Mouse (Mus musculus) fat pad, adult 2 months (tissue): ENCODE results near the gene AI661453.
"Not testable (repeated sequence)": the region's sequence is repeated elsewhere in the genome, so short reads cannot be mapped to it uniquely, and the experiment has no call there.

ENCODE experiments used
- DNase-seq: peaks from one replicate; pipeline ENCODE4 v3.0.0-alpha.2; 2011; ENCODE audit warnings: low read depth, low spot score; ENCODE audit errors: extremely low read depth

AI661453 gene

DNA sequence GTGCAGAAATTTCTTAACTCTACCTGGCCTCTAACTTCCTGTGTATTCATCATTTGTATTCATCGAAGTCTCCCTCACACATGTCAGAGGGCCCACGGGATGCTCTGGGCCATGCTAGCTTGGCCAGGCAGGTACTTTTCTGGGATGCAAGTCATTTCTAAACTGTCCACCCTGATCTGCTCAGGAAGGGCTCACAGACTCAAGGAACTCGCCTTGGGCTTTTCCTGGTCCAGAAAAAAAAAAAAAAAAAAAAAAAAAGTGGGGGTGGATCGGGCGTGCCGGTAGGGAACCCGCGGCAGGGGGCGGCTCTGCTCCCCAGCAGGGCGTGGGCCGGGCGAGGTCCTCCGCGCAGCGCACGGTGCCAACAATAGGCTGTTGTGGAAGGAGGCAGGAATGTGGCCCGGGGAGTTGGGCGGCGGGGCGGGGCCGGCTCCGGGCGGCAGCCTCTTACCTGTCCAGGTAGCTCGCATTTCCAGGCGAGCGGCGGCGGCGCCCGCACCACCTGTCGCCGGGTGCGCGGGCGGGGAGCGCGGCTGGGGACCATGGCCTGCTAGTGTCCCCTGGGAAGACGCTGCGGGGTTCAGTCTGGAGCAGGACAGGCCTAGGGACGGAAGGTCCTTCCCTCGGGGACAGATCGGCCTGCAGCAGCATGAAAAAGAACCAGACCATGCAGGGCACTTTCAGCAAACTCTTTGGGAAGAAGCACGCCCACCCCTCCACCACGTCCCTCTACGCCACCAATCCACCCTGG, at the start of gene AI661453:
Gene AI661453 (plus strand): TSS at position 460 of the 751 bp plus-strand sequence.
- DNase-seq, result no peak

GRCm38 (mm10) chr17:47386649-47387048, 49.8 kb upstream of the AI661453 start:
- DNase-seq, result no peak

DNA sequence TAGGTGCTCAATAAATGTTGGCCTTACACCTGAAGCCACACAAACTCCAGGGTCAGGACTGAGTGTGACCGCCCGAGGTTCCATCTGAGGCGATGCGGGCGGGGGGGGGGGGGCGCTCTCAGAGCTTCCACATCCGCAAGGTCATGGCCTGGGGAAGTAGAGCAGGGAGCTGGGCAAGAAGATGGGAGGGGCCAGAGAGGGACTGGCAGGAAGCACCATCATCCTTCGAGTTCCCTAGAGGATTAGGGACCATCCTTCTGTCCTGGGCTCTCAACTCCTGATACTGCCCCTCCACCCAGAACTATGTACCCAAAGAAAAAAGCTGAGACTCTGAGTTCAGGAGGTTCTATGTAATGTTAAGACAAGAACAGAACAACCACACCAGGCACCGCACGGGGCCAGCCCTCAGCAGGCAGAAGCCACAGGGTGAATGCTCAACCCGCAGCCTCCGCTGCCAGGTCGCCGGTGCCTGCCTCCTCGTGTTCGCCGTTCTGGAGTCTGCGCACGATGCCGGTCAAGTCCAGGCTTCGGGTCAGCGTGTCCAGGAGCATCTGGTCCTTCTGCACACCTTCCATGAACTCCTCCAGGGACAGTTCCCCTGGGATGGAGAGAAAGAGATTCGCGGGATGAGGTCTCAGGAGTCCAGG, 42.1 kb upstream of the AI661453 start:
- DNase-seq, result no peak

GRCm38 (mm10) chr17:47395376-47395913, 41.0 kb upstream of the AI661453 start:
- DNase-seq, result no peak

GRCm38 (mm10) chr17:47399091-47399490, 37.3 kb upstream of the AI661453 start:
- DNase-seq, result no peak

- DNase-seq, result no peak
Measured at GRCm38 (mm10) chr17:47400451-47400850, 36.0 kb upstream of the AI661453 start, which contains the start of gene Guca1a. Guca1a (minus strand) TSS chr17:47400584.

GRCm38 (mm10) chr17:47407717-47408557, 28.5 kb upstream of the AI661453 start:
- DNase-seq, result no peak

DNA sequence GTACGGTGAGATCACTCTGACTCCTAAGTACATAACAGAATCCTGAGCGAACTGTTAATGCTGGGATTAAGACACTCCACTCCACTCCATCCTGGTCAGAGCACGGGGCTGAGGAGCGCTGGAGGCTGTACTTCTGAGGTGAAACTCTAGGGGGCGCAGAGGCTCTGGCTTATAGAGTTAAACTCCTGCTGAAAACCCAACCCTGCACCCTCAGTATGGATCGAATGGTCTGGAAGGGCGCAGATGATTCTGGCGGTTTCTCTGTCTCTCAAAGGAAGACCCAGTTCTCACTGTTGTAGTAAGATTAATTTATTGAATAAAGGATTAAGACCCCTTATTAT, 27.9 kb upstream of the AI661453 start:
- DNase-seq, result no peak

- not testable (repeated sequence) for DNase-seq
Measured at GRCm38 (mm10) chr17:47409897-47410861, 26.2 kb upstream of the AI661453 start.

DNA sequence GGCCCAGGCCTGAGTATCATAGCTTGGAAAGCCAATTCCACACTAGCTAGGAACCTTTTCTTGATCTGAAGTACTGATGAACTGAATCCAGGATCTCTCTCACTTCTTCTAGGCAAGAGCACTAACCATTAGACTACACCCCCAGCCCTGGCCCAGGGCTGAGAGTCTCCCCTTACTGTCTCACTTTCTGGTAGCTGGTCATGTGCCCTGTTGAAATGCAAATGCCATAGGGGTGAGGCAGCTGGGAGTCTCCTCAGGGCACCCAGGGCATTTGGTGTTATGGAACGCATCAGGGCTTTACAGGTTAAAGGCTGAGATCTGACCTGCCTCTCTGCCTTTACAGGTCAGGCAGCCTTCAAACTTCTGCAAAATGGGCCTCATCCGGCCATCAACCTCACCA, 16.2 kb upstream of the AI661453 start:
- no peak for DNase-seq

DNA sequence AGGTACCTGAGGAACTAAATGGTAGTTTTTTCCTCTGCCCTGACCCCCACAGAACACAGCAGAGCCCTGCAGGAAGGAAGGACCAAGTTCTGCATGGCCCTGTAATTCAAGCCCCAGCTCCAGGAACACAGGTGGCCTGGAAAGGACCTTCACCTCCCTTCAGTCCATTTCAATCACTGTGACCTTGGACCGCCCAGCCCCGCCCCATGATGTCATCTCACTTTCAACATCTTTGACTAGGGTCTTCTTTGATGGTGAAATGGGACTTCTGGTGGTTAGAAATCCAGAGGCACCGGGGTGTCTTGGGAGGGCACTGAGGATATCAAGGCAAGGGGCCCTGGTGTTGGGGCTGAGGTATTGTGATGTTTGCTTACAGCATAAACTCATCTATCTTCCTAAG, 14.8 kb upstream of the AI661453 start:
- DNase-seq, result no peak

- not testable (repeated sequence) for DNase-seq
Measured at GRCm38 (mm10) chr17:47422616-47423015, 13.8 kb upstream of the AI661453 start.

DNA sequence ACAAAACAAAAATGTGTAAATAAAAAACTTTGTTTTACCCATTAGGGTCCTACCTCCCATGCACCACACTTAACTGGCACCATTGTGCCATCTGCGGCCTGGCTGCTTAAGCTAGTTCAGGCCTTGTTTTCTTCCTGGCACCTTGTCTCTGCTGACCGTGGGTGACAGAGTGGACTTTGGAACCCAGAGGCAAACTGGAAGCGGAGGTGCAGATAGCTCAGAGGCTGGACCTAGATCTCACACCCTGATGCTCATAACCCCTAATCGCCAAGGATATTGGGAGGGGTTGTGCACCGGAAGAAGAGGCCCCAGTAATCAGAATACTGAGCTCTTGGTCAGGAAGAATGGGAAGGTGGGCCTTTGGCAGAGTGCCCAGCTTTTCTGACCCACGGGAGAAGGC, 12.2 kb upstream of the AI661453 start:
- no peak for DNase-seq

DNA sequence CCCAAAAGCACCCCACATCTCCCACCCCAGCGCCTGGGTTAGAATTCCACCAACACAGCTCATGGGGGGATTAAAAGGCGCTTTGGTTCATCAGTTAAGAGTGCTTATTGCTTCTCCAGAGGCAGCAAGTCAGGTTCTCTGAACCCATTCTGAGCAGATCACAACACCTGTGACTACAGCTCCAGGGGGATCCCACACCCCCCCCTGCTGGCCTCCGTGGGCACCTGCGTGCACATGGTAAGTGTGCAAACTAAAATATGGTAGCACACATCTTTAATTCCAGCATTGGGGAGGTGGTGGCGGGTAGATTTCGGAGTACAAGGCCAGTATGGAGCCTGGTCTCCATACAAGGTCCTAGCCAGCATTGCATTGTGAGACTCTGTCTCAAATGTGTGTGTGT, 9.1 kb upstream of the AI661453 start:
- no peak for DNase-seq

- DNase-seq, result no peak
Measured at GRCm38 (mm10) chr17:47428831-47429304, 7.5 kb upstream of the AI661453 start.

GRCm38 (mm10) chr17:47430815-47431214, 5.6 kb upstream of the AI661453 start:
- DNase-seq, result no peak

DNA sequence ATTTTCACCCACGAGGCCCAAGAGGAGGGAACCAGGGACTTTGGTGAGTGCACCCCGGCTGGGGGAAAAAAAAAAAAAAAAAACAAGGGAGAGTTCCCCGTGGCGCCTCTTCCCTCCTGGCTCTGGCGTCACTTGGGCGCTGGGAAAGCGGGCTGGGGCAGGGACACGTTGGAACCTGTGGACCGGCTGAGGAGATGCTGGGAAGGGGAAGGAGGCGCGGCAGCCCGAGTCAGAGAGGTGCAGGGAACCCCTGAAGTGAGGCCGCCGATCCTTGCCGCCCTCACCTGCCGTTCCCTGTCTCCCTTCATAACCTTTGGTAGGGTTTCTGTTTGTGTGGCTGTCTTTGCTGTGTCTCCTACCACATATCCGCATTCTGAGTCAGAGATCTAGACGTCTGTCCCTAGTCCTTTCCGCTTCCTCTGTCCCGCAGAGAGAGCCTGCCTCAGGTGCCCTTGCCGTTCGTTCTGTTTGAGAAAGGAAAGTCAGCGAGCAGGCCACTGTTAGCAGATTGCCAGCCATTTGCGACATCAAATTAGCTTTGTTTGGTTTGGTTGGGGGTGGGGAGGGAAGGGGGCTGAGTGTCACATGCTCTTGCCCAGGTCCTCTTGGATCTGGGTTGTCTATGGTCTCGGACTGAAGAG, 612 bp downstream of the AI661453 start, which contains the start of gene 1700001C19Rik:
Gene 1700001C19Rik (minus strand): TSS at position 470 of the 641 bp plus-strand sequence.
- DNase-seq, result no peak

DNA sequence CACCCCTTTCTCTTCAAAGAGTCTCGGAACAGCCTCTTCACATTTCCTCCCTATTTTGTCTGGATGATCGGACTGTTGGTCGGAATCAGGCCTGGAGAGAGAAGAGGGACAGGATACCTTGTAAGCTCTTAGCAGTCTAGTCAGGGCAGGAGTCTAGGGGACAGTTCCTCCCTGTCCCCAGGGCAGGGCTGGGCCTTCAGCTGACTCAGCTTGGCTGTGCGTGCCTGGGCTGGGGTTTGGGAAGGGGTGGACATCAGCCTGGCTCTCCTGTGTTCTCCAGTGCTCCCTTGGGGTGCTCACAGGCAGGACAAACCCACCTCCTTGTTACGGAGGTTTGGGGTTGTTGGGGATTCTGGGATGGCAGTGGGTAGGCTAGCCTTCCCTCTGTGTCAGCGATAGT, 2.2 kb downstream of the AI661453 start:
- DNase-seq, result no peak

GRCm38 (mm10) chr17:47439396-47440028, 3.1 kb downstream of the AI661453 start:
- DNase-seq, result no peak
